Mouse (Mus musculus): Measurements from ENCODE around the gene Pgbd5.

GRCm38 (mm10) chr8:124331094-124331493 lies 108.4 kb downstream of the Pgbd5 start:
- TF ChIP-seq FLI1 (IDR thresholded peaks at IDR 0.05; ENCODE audit: low read length): no peak
- no peak for TF ChIP-seq GATA1 (IDR thresholded peaks at IDR 0.05; ENCODE audit: borderline replicate concordance, low read length)
